Mouse (Mus musculus): ENCODE results near the gene Gpt2. TPM values are rescaled to one million over a fixed set of nuclear protein-coding genes. Genes with fewer than 3 reads are reported as not detected.

Gene Gpt2
- 3.5 and 3.6 TPM in 2 replicates for polyA plus RNA-seq (2015; fragmentation: Nextera tagmentation; extraction: Ambion mirVana)

DNA sequence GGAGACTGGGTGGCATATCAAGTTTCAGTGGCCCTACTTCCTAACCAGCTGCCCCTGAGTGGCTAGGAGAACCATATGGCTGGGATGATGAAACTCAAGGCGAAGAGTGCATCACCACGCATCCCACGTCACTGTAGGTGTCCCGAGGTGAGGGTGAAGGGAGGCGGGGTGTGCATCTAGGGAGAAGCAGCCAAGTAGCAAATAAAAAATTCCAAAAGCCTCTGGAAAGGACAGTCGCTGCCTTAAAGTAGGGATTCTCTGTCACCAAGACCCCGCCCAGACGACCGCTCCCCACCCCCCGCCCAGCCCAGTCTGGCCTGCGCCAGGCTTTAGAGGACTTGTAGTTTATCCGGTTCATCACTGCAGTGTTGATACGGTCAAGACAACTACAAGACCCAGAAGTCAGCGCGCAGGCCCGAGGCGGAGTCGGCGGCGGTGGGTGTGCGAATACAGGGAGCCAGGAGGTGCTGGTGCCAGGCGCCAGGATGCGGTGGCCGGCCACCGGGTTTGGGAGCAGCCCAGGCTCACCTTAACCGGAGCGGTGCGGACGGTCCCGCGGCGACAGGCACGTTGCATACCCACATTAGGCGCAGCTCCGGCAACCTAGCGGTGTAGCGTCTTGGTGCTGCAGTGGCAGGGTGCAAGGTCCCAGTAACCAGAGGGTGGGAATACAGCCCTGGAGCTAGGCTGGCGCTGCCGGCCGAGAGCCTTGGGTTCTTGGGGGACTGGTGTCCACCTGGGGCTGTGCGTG lies at the start of gene Gpt2:
Gene Gpt2 (plus strand): TSS at position 452 of the 751 bp plus-strand sequence.
- H3K4me1 ChIP-seq (replicated peaks; ENCODE audit: control insufficient read depth, insufficient read depth, low read length): no peaks in the 10 kb centered on the region; the same call in 1 of the 2 replicates
- no peak within 1 kb of the TSS; the same call in 1 of the 2 replicates for H3K27ac ChIP-seq (ENCODE audit: low read depth, low read length)
- H3K4me3 ChIP-seq (ENCODE audit: low read depth, low read length): peak within 1 kb of the TSS; percentile 79
- peak within 1 kb of the TSS; percentile 64 for H3K9ac ChIP-seq (ENCODE audit: low read depth, low read length)
- H3K27me3 ChIP-seq (replicated peaks; ENCODE audit: control insufficient read depth, insufficient read depth, low read length): no peaks in the 10 kb centered on the region
- peak within 1 kb of the TSS; percentile 99 for H3K4me2 ChIP-seq (replicated peaks; ENCODE audit: low read depth)
- H3K9me3 ChIP-seq (ENCODE audit: control insufficient read depth): no peaks in the 10 kb centered on the region
- H3K36me3 ChIP-seq (ENCODE audit: control insufficient read depth, insufficient read depth): no peaks in the 10 kb centered on the region
- TF ChIP-seq CTCF (IDR thresholded peaks at IDR 0.05; ENCODE audit: low read depth): peak; percentile 40; the same call in 1 of the 2 replicates
- under 1% methylated on average over 41 of the region's 41 CpGs for WGBS
- peak; percentile 92 for ATAC-seq

GRCm38 (mm10) chr8:85444092-85444491 lies 48.3 kb upstream of the Gpt2 start:
- TF ChIP-seq CTCF (IDR thresholded peaks at IDR 0.05; ENCODE audit: low read depth): no peak
- Histone ChIP-seq H3K9me3 (ENCODE audit: control insufficient read depth) (no peaks in the 10 kb centered on the region), H3K4me1 (replicated peaks; ENCODE audit: control insufficient read depth, insufficient read depth, low read length) (no peaks in the 10 kb centered on the region), H3K4me2 (replicated peaks; ENCODE audit: low read depth) (no peak overlapping the region), H3K4me3 (ENCODE audit: low read depth, low read length) (no peak overlapping the region), H3K27me3 (replicated peaks; ENCODE audit: control insufficient read depth, insufficient read depth, low read length) (no peaks in the 10 kb centered on the region), H3K9ac (ENCODE audit: low read depth, low read length) (no peak overlapping the region), H3K36me3 (ENCODE audit: control insufficient read depth, insufficient read depth) (no peaks in the 10 kb centered on the region), H3K27ac (ENCODE audit: low read depth, low read length) (no peak overlapping the region)
- ATAC-seq: no peak

- Histone ChIP-seq H3K4me1 (replicated peaks; ENCODE audit: control insufficient read depth, insufficient read depth, low read length) (no peaks in the 10 kb centered on the region), H3K4me3 (ENCODE audit: low read depth, low read length) (no peak overlapping the region), H3K27ac (ENCODE audit: low read depth, low read length) (no peak overlapping the region), H3K36me3 (ENCODE audit: control insufficient read depth, insufficient read depth) (no peaks in the 10 kb centered on the region), H3K27me3 (replicated peaks; ENCODE audit: control insufficient read depth, insufficient read depth, low read length) (no peaks in the 10 kb centered on the region), H3K9ac (ENCODE audit: low read depth, low read length) (no peak overlapping the region), H3K9me3 (ENCODE audit: control insufficient read depth) (no peaks in the 10 kb centered on the region), H3K4me2 (replicated peaks; ENCODE audit: low read depth) (no peak overlapping the region)
- 78% methylated on average over 15 of the region's 15 CpGs for WGBS
- ATAC-seq: no peak
- no peak for TF ChIP-seq CTCF (IDR thresholded peaks at IDR 0.05; ENCODE audit: low read depth)
These were observed 46.3 kb upstream of the Gpt2 start for GRCm38 (mm10) chr8:85445936-85446685.

GRCm38 (mm10) chr8:85450335-85450734 lies 42.0 kb upstream of the Gpt2 start:
- no peaks in the 10 kb centered on the region for H3K36me3 ChIP-seq (ENCODE audit: control insufficient read depth, insufficient read depth)
- ATAC-seq: no peak
- no peak for TF ChIP-seq CTCF (IDR thresholded peaks at IDR 0.05; ENCODE audit: low read depth)
- no peaks in the 10 kb centered on the region for H3K4me1 ChIP-seq (replicated peaks; ENCODE audit: control insufficient read depth, insufficient read depth, low read length)
- H3K27me3 ChIP-seq (replicated peaks; ENCODE audit: control insufficient read depth, insufficient read depth, low read length): no peaks in the 10 kb centered on the region
- no peaks in the 10 kb centered on the region for H3K9me3 ChIP-seq (ENCODE audit: control insufficient read depth)
- H3K4me3 ChIP-seq (ENCODE audit: low read depth, low read length): no peak overlapping the region
- no peak overlapping the region for H3K27ac ChIP-seq (ENCODE audit: low read depth, low read length)
- H3K4me2 ChIP-seq (replicated peaks; ENCODE audit: low read depth): no peak overlapping the region
- H3K9ac ChIP-seq (ENCODE audit: low read depth, low read length): no peak overlapping the region
- WGBS: 74% methylated on average over 3 of the region's 3 CpGs

GRCm38 (mm10) chr8:85452328-85452727 lies 40.0 kb upstream of the Gpt2 start:
- no peak overlapping the region for H3K27ac ChIP-seq (ENCODE audit: low read depth, low read length)
- ATAC-seq: no peak
- 13% methylated on average over 14 of the region's 14 CpGs for WGBS
- H3K4me2 ChIP-seq (replicated peaks; ENCODE audit: low read depth): peak overlapping the region; percentile 54
- H3K4me3 ChIP-seq (ENCODE audit: low read depth, low read length): no peak overlapping the region
- no peaks in the 10 kb centered on the region for H3K27me3 ChIP-seq (replicated peaks; ENCODE audit: control insufficient read depth, insufficient read depth, low read length)
- no peak for TF ChIP-seq CTCF (IDR thresholded peaks at IDR 0.05; ENCODE audit: low read depth)
- H3K36me3 ChIP-seq (ENCODE audit: control insufficient read depth, insufficient read depth): no peaks in the 10 kb centered on the region
- H3K9me3 ChIP-seq (ENCODE audit: control insufficient read depth): no peaks in the 10 kb centered on the region
- no peaks in the 10 kb centered on the region for H3K4me1 ChIP-seq (replicated peaks; ENCODE audit: control insufficient read depth, insufficient read depth, low read length)
- no peak overlapping the region for H3K9ac ChIP-seq (ENCODE audit: low read depth, low read length)

GRCm38 (mm10) chr8:85453256-85453655 lies 39.1 kb upstream of the Gpt2 start:
- H3K4me2 ChIP-seq (replicated peaks; ENCODE audit: low read depth): no peak overlapping the region
- WGBS: 100% methylated on average over 2 of the region's 2 CpGs
- no peak for ATAC-seq
- no peak overlapping the region for H3K4me3 ChIP-seq (ENCODE audit: low read depth, low read length)
- H3K9ac ChIP-seq (ENCODE audit: low read depth, low read length): no peak overlapping the region
- H3K27me3 ChIP-seq (replicated peaks; ENCODE audit: control insufficient read depth, insufficient read depth, low read length): no peaks in the 10 kb centered on the region
- TF ChIP-seq CTCF (IDR thresholded peaks at IDR 0.05; ENCODE audit: low read depth): no peak
- H3K9me3 ChIP-seq (ENCODE audit: control insufficient read depth): no peaks in the 10 kb centered on the region
- H3K4me1 ChIP-seq (replicated peaks; ENCODE audit: control insufficient read depth, insufficient read depth, low read length): no peaks in the 10 kb centered on the region
- H3K27ac ChIP-seq (ENCODE audit: low read depth, low read length): no peak overlapping the region
- no peaks in the 10 kb centered on the region for H3K36me3 ChIP-seq (ENCODE audit: control insufficient read depth, insufficient read depth)
